Mouse (Mus musculus) erythroblast, adult 5-6 weeks (primary cell): Measurements from ENCODE around the gene E2f3. TPM values are rescaled to one million over a fixed set of nuclear protein-coding genes. Genes with fewer than 3 reads are reported as not detected.

Experiments
- ATAC-seq: replicated peaks from 2 replicates; pipeline ENCODE4 v1.8.0; 2016; ENCODE audit warnings: moderate number of reproducible peaks, mild to moderate bottlenecking, moderate TSS enrichment, inconsistent platforms; ENCODE audit not compliant: poor library complexity, low FRiP score, severe bottlenecking
- total RNA-seq, 2 experiments: library from RNA; stranded (forward) in 1 of 2; stranded (reverse) in 1 of 2; fragments of 150-400 nt in 1 of 2; fragments of 200-764, 138-1000 nt in 1 of 2; gene quantifications; 2 replicates each; pipeline versions ENCODE4 v1.2.3 to v1.2.4; 2015 to 2017; ENCODE audit warnings: low replicate concordance in 2 of 2

E2f3 gene
- total RNA-seq, 2 experiments from 2014 or later, result 2.9 to 4.1 TPM

DNA sequence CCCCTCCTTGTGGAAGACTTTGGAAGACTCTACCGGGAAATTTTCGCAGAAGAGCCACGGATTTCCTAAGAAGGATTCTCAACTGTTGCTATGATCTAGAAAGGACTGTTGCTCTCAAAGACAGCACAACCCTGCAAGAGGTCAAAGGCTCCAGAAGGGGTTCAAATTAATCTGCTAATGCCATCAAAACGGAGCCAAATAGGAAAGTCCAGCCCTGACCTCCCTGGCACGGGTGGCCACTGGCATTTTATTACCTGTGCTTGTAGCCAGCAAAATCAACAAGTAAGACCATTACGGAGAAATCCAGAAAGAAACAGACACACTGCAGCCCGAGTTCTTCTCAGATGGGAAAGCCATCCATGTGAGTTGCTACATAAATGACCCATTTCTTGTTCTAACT lies 45.8 kb downstream of the E2f3 start:
- ATAC-seq, result no peak

DNA sequence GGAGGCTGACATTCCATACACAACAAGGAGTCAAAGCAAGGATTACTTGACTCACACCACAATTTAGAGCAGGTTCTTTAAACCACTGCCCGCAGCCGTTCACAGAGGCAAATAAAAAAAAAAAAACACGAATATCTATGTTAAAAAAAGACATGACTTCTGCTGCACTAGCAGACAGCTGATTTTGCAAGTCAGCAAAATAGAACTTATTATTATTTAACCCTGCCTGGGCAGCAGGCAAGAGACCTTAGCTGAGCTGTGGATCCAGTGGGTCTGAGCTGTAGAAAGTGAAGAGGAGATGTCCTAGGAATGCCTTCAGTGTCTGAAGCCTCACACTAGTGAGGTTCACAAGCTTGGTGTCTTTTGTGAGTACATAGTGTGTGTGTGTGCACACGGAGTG lies 46.5 kb downstream of the E2f3 start:
- ATAC-seq, result no peak

DNA sequence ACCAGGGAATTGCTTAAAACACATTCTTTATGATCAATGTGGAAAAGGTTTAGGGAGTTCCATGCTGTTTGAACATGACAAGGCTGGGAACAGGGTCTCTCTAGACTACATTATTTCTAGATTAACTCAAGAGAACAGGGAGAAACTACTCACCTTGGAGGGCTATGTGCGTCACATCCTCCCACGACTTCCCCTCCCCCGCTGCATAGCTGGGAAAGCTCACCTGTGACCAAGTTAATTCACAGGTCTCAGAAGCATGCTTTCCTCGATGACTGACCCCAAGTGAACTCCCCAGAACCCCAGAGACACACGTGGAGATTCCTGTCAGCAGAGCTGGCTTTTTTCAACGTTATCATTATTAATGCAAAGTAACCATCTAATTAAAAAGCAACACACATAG lies 47.1 kb downstream of the E2f3 start:
- ATAC-seq, result no peak

DNA sequence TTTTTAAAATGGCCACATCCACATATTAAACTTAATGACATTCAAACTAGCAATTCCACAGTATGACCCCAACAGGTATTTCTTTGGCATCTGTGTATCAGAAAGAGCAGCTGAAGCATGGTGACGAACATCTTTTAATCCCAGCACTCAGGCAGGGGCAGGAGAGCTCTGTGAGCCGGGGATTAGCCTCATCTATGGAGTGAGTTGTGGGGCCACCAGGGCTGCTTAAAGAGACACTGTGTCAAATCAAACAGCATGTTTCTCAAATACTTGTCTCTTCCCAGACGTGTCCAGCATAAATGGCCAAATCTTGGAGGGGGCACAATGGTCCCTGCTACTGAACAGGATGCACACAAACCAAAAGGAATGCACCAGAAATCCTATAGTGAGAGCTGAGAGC lies 59.7 kb downstream of the E2f3 start:
- ATAC-seq, result no peak

DNA sequence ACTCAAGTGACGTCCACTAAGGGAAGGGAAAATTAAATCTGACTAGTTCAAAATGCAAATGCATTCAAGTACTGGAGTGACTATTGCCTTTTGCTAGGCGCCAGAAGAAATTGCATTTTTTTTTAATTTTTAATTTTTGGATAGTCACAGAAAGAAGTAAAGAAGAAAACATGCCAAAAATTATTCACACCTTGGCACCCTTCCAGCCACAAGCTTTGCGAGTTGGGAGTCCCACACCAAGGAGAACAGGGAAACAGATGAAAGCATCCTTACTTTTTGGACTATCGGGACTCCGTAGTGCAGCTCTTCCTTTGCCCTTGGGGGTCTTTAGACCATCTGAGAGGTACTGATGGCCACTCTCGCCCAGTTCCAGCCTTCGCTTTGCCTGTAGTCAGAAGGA lies 66.0 kb downstream of the E2f3 start:
- ATAC-seq, result no peak

DNA sequence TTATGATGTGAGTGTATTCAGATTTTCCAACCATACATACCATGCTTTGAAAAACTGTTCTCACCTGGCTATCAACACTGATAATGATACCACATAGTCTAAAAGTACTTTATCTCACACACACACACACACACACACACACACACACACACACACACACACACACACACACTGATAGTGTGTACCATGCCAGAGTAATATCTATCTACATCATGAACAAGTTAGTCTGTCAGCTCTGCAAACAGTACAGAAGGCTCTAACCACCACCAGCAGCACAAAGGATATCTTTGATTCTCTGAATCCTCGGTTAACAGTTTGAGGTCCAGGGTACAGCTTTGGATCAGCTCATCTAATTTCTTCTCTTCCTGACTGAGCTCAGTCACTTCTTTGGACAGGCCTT lies 69.3 kb downstream of the E2f3 start:
- ATAC-seq, result no peak

DNA sequence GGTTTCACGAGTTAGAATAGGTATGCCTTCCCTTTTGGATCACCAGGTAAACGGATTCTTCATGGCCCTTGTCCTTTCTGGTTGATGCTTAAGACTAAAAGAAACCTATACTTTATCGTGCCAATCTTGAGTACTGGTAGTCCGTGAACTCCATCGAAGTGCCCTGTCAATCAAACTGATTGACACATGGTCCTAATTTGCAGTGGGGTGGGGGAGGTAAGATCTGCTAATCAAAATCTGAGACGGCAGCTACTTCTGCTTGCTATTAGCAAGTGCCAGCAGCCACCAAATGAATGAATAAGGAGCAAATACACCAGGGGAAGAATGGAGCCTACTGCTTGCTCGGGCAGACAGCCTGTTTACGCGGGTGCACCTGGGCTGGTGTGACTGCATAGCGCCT lies 72.3 kb downstream of the E2f3 start:
- no peak for ATAC-seq

DNA sequence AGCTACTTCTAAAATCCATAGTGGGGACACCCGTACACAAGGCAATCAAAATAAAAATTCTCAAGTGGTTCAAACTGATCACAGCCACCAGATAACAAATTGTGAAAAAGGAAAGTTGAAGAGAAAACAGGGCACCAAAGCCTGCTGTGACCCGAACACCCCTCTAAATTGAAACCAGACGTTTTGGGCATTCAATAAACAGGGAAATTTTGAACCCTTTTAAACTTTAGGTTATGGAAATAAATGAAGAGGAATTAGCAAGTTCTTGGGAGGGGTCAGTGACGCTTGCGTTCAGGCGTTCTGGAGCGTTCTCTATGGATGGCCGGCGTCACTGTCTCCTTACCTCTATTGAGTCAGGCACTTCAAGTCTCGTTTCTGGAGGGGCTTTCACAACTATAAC lies 72.8 kb downstream of the E2f3 start:
- no peak for ATAC-seq

DNA sequence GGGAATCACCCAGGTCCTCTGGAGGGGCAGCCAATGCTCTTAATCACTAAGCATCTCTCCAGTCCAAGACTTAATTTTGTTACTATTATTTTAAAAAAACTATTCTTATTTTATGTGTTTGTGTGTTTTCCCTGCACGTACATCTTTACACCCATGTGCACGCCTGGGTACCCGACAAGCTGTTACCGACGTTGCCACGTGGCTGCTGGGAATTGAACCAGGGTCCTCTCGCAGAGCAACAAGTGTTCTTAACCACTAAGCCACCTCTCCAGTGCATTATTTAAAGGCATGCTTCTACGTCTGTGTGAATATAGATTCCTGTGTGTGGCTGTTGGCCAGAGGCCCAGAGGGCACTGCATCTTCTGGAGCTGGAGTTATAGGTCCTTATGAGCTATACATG lies 73.6 kb downstream of the E2f3 start:
- ATAC-seq, result no peak

DNA sequence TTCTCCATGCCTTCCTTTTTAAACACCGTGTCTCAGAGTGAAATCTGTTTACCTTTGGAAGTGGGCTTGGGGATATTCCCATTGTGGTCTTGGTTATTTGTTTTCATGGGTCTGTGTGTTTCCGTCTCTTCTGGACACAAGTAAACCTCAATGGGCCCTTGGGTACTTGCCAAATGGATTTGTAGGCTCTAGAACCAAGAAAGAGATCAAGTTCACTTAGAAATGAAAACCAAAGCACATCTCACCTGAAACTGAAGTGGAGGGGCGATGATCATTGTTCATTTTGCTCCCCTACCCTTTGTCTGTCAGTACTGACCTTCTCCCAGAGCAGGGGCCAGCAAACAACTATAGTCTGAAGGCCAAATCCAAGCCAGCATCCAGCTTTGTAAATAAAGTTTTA lies 74.7 kb downstream of the E2f3 start:
- no peak for ATAC-seq

DNA sequence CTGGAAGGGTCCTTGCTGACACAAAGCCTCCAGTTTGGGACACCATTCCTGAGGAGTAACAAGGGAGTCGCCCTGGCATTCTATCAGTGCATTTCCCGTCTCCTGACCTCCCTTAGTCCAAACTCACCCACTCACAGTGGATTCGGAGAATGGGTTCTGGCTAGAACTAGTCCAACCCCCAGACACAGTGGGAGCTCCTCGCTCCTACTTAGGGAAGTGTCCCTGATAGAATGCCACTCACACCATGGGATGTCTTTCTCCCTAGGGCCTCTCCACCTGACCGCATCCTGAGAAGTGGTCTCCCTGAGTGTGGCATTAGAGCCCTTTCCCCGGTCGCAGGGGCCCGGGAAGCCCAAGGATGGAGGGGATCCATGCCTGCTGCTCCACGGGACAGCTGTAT lies 77.4 kb downstream of the E2f3 start:
- no peak for ATAC-seq

DNA sequence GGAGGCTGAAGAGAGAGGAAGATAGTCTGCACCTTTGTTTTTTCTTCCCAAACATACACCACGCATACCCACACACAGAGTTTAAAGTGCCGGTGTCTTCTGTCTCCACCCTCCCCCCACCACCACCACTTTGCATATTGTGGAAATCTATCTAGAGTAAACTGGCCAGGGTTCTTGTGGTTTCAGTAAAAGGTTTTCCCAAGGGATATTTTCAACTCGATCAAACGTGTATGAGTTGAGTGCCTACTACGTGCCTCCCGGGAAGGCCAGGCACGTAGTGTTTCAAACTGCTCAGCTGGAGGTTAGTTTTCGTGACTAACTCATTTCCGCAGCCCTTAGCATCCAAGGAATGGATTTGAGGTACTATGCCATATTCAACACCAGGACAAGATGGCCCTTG lies 77.9 kb downstream of the E2f3 start:
- no peak; the same call in 1 of the 2 replicates for ATAC-seq

DNA sequence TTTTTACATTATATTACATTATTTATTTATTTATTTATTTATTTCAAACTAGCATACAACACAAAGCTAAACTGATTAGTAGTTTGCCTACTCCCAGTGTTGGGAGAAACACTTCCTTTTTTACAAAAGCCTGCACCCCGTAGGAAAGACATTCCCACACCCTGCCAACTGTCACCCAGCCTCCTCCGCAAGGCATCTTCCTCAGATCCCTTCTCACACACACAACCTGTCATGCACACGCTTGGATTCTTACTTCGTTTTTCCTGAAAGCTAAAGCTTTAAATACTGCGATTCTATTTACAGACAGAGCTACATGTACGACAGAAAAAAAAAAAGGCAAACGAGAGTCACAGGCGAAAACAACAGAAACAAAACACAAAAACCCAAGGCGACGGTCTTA lies 79.1 kb downstream of the E2f3 start:
- ATAC-seq, result no peak

DNA sequence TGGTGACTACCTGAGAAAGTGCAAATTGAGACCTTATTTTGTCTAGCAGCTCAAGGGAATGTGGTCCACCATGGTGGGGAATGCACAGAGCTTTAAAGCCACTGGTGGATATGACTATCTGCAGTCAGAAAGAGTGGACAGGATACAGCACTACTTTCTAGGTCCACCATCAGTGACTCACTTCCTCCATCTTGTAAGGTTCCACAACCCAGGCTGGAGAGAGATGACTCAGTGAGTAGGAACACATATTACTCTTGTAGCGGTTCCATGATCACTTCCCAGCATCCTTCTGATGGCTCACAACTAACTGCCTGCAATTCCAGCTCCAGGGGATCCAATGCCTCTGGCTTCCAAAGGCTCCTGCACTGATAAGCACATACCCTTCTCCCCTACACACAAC lies 82.5 kb downstream of the E2f3 start:
- ATAC-seq, result no peak

DNA sequence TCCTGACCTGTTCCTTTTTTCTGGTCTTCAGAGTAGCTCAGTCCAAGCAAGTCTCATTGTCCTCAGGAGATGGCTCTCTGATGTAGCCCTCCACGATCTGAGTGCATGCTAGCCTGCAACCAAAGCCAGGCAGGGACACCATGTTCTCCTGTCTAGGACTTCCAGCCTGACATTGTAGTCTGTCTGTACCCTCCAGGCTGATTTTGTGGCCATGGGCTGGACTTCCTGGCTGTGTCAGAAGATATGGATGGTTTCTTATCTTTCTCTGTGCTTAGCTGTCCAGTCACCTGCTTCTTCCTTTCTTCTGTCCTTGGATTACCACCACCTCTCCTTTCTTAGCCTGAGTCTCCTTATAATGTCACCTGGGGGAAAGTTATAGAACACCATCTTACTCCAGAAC lies 83.2 kb downstream of the E2f3 start:
- ATAC-seq, result no peak

DNA sequence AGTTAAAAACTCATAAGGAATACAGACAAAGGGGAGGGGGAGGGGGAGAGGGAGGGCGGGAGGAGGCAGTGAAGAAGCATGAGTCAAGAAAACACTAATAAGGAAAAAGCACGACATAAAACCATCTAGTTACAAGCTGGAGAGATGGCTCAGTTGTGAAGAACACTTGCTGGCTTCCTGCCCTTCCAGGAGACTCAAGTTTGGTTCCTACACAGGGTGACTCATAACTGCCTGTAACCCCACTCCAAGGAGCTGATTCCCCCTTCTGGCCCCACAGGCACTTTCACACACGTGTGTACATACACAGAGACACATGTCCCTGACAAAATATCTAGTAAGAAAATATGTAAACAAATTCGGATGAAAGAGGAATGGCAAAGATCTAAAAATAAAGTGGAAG lies 84.2 kb downstream of the E2f3 start:
- no peak for ATAC-seq

DNA sequence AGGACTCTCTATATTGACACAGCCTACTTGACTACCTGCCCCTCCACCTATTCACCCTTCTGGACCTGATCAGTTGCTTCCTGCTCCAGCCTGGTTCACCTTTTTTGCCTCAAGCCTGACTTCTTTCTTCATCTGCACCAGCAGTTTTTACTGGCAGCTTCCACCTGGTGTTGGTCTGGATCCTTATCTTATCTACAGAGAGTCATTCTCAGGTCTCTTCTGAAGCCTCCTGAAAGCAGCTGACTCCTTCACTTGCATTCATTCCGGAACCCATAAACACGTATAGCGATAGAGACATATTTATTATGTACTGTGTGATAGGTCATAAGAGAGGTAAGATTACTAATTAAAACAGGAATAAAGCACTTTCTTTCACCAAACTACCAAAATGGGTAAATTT lies 119.1 kb downstream of the E2f3 start:
- ATAC-seq, result no peak

DNA sequence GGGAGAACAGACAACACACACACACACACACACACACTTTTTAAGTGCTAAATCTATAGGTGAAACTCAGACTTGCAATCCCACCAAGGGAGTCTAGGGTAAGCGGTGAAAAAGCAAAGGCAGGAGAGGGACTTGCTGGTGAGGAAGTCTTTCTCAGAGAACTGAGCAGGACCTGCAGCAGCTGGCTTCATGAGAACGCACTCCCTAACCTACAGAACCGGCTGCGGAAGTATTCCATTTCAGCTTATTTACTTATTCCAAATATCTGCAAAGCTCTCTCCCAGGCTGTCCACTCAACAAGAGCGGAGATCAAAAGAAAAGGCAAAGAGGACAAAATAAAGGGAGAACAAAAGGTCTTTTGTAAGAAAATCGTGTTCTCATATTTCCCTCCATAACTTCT lies 121.5 kb downstream of the E2f3 start:
- no peak for ATAC-seq

DNA sequence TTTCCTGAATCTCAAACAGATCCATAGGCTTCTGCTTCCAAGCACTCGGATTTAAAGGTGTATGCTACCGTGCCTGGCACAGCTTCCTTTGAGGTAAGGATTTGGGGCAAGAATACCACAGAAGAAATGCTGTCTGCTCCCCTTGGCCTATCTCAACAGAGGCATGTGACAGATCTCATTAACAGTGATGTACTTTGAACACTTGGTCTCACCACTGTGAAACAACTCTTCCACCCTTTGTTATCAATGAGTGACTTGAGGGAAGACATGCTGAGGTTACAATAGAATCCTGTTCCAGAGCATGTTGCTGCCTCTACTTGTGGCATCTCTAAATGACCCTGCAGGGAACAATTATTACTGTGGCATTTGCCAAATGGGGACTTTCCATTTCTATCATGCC lies 125.8 kb downstream of the E2f3 start:
- no peak for ATAC-seq

DNA sequence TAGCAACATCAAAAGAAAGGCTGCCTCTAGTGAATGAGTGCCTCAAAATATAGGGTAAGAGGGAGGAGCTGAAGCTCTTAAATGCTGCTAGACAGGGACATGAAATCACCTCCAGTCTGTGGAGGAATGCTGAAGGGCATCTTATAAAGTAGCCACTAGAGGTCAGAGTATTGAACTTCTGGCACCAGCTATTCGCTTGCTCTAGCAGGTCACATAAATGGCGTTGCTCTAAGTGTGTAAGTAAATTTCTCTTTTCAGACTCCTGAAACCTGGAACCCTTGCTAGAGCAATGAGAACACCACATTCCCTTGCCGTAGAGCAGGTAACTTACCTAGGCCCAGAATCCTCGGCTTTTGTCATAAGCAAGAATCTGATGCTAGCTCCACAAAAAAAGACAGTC lies 128.4 kb downstream of the E2f3 start:
- 0 out of 2 replicates have a peak, but pooled peaks have one; percentile 47 for ATAC-seq
